Mouse (Mus musculus): ENCODE data around the gene Nt5dc2.

The Nt5dc2 gene

DNA sequence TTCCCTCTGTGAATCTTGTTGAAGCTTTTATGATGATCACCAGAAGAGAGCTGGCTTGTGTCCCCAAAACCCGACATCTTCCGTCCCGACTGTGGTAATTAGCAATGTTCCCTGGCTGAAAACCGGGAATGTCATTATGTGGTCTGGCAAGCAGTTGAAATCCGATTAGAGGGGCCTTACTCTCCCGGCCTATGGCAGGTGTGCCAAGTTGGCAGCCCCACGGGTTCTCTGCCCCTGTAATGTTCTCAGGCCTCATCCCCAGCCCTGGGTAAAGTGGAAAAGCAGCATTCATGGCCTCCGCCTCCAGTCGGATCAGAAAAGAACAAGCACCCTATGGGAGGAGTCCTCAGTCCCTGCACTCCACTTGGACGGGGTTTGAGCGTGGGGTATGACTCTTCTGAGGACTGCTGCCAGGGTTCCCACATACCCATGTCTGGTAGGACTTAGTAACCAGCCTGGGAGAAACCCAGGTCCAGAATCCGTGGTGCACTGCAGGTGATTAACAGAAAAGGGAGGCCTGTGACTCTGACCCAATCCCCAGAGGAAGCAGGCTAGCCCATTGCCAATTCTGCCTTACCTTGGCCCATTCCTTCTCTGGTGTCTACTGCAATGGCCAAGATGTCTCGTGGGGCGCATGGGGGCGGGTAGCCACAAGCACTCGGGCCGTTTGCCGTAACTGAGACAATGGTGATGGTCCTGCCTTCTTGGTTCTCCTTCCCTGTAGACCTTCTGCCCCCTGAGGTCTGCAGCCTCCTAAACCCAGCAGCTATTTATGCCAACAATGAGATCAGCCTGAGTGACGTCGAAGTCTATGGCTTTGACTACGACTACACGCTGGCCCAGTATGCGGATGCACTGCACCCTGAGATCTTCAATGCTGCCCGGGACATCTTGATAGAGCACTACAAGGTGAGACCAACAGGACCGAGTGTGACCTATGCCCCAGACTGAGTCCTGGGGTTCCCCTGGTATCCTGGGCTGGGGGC, 3.5 kb downstream of the Nt5dc2 start:
- no peak for DNase-seq (ENCODE audit: low spot score in 2 of 2)

DNA sequence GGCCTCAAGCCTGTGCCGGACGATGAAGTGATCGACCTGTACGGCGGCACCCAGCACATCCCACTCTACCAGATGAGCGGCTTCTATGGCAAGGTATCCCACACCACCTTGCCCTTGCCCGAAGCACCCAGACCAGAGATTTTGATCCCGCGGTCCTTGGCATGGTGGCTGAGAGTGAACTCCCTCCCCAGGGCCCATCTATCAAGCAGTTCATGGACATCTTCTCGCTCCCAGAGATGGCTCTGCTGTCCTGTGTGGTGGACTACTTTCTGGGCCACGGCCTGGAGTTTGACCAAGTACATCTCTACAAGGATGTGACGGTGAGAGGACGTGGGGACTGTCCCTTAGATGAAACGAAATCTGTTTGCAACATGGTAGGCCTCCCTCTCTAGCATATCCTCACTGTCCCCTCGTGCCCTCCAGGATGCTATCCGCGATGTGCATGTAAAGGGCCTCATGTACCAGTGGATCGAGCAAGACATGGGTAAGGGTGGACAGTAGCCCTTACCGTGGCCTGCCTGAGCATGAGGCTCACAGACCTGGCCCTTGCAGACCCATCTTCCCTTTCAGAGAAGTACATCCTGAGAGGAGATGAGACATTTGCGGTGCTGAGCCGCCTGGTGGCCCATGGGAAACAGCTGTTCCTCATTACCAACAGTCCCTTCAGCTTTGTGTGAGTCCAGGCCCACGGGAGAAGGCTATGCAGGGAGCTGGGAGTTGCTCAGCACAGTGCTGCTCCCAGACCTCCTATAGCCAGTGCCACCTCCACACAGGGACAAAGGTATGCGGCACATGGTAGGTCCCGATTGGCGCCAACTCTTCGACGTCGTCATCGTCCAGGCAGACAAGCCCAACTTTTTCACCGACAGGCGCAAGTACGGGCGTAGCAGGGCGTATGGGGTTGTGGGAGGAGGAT, 4.9 kb downstream of the Nt5dc2 start:
- no peak for DNase-seq (ENCODE audit: low spot score in 2 of 2)

DNA sequence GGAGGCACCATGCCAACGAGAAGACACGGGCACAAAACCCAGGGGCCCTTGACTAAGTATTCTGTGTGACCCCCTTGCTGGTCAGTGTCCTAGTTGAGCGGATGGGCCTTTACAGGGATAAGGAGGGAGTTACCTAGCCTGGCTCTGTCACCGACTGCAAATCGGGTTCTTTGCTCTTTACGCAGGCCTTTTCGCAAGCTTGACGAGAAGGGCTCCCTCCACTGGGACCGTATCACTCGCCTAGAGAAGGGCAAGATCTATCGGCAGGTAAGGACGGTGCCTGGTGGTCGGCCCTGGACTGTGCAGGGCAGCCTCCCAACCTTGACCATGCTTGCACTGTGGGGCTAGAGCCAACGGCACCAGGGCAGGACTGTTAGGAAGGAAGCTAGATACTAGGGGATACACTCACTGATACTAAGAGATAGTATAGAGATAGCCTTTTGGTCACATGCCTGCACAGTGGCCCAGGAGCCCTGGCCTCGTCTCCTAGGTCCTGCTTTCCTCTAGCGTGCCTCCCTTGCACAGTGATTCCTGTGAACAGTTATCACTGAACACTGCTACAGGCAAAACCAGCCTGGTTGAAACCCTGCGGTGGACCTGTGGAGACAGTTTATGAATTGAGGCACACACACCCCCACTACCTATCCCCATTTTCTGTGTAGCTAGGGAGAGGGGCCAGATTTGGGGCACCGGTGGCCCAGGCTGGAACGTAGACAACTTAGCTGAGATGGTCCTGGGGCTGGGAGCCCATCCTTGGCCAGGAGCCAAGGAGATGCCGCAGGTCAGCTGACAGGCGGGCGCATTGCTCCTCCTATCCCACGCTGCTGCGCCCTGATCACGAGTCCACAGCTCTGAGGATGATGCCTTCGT, 5.8 kb downstream of the Nt5dc2 start:
- DNase-seq (ENCODE audit: low spot score in 2 of 2): no peak

DNA sequence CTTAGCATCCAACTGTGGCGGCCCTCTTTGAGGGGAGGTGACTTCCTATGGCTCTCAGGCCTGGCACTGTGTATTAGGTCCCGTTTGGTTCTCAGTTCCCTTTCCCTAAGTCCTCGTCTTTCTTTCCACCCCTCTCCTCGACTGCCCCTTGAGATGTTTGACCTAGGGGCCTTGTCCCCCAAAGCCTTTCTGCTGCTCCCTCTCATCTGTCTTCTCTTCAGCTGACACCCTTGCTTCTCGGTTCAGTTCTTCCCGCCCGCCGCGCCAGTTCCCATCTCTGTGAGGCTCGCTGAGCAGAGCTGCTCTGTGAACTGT, 6.4 kb downstream of the Nt5dc2 start:
- no peak for DNase-seq (ENCODE audit: low spot score in 2 of 2)

DNA sequence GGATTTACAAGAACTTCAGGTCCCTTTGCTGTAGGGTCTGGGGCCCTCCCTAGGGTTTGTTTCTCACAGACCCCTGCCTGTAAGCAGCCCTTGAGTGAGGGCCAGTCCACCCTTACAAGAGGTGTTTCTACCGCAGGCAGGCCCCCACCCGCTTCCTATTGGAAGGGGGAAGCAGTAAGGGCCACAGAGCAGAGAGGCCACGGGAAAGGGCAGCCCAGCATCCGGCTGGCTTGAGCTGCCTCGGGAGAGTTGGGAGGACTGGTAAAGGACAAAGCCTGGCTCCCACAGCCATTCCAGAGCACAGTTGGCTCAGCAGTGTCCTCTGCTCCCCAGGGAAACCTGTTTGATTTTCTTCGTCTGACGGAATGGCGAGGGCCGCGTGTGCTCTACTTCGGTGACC, 6.9 kb downstream of the Nt5dc2 start:
- DNase-seq (ENCODE audit: low spot score in 2 of 2): no peak

DNA sequence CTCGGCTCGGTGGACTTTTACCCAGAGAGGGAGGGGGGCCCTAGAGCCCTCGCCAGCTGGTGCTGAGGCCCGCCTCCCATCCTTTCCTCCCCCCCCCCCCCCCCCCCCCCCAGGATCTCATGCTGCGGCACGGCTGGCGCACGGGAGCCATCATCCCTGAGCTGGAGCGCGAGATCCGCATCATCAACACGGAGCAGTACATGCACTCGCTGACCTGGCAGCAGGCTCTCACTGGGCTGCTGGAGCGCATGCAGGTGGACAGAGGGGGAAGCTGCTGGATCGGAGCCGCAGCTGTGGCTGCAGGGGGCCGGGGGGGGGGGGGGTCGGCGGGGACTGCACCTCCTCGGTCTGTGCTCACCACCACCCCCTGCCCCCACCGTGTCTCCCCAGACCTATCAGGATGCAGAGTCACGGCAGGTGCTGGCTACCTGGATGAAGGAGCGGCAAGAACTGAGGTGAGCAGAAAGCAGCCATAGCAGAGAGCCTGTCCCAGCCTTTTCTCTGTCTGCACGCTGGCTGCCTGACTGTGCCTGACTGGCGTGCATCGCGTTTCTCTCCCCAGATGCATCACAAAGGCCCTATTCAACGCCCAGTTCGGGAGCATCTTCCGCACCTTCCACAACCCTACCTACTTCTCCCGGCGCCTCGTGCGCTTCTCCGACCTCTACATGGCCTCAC, 7.5 kb downstream of the Nt5dc2 start:
- no peak for DNase-seq (ENCODE audit: low spot score in 2 of 2)

DNA sequence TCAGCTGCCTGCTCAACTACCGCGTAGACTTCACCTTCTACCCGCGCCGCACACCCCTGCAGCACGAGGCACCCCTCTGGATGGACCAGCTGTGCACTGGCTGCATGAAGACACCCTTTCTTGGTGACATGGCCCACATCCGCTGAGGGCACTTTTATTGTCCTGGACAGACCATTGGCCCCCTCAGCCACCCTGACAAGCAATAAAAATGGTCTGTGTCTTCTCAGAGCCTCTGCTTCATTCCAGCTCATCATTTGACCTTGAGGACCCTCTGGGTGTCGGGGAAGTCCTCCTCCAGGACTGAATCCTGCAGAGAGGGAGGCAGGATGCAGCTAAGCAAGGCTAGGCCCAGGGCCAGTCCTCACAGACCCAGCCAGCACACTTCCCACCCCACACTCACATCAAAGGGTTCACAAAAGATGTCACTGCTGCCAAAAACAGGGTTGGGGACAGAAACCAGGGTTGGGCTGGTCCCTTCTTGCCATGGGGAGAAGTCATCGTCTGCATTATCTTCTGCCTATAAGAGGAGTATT, 8.1 kb downstream of the Nt5dc2 start:
- no peak for DNase-seq (ENCODE audit: low spot score in 2 of 2)

DNA sequence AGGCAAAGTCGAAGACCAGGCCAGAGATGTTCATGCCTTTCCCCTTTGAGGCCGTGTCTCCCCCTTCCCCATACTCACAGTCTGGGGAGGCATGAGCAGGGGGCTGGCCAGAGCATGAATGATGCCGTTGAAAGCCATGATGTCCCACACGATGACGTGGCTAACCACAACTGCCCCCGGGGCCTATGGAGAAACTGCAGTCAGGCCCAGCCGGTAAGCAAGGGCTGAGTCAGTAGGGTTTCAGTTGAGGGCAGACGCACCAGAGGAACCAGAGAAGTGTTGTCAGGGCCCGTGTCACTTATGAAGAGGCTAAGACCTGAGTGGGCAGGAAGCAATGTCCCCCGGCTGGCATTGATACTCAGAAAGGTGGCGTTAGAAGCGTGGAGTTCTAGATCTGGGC, 8.8 kb downstream of the Nt5dc2 start:
- DNase-seq (ENCODE audit: low spot score in 2 of 2): no peak

DNA sequence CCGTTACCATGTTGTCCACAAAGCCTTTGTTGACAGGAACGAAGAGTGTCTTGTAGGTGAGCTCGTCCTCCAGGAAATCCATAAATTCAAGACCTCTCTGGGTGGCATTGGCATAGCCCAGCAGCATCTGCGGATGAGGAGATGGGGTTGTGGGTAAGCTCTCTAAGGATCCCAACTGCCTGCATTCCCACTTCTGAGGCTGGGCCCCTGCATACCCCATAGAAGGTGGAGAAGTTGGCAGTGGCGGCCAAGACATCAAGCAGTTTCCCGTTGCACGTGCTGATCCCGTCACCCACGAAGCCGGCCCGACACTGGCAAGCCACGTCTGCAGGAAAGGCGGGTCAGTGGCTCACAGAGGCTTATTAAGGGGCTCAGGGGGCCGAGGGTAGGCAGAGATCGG, 9.3 kb downstream of the Nt5dc2 start:
- DNase-seq (ENCODE audit: low spot score in 2 of 2): no peak

DNA sequence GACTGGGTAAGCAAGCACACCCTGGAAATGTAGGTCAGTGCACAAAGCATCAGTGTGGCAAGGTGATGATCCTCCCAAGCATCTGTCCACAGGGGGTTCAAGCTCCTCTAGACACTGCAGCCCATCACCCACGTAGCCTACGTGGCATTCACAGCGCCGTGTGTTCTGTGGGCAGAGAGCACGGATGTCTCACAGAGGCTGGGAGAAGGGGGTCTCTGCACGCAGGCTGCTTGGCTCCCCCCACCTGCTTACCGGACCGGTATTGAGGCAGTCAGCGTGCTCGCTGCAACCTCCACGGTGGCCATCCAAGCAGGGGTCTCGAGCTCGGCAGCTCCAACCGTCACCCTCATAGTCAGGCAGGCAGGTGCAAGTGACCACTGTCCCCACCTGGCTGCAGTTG, 10.2 kb downstream of the Nt5dc2 start:
- DNase-seq (ENCODE audit: low spot score in 2 of 2): no peak

DNA sequence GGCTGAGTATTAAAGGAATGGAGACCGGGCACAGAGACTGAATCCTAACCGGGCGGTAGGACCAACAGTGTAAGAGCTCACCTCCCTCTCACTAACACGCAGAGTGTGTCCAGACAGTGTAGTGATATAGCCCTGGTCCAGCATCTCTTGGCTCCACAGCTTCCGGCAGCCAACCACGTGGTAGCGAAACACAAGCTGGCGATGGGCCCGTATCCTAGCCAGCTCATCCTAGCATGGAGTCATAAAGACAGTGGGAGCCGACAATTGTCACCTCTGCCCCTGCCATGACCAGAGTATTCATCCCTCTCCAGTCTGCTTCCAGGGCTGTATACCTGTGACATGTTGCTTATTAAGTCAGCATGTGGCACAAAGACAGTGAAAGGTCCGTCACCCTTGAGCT, 14.8 kb downstream of the Nt5dc2 start:
- no peak for DNase-seq (ENCODE audit: low spot score in 2 of 2)

DNA sequence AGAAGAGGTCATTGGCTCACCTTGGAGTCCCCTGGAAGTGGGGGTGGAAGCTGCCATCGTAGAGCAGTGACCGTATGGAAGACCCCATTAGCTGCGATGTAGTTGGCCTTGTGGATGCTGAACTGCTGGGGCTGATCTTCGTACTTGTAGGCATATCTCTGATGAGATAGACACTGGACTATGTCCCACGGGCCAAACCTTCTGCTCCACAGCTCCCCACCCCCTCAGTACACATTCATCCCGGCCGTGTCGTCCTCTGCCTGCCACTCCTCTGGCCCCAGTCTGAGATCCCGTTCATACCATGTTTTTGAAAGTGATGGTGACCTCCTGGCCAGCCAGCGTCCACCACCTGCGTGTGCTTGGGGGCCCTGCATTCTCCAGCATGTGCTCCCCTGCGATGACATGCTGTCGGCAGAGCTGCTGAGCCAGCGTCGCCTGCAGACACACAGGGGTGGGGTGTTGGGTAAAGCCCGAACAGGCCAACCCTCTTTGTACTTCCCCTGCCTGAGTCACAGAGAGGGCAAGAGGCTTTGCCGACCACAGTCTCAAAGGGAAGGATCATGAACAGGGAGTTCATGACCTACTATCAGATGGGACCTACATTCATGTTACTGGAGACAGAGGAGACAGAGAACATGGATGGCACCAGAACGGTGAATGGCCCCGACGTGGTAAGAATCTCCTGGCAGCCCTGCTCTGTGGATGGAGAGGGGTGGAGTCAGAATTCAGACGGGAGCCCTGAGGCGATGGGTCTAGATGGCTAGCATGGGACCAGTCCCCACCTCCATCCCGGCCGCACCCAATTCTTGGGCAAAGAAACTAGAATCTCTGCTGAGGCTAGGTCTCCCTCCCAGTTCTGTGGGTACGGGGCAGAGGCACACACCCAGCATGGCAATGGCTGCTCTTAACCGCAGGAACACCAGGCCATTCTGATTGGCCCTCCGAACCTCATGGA, 29.6 kb downstream of the Nt5dc2 start:
- DNase-seq (ENCODE audit: low spot score in 2 of 2): no peak

DNA sequence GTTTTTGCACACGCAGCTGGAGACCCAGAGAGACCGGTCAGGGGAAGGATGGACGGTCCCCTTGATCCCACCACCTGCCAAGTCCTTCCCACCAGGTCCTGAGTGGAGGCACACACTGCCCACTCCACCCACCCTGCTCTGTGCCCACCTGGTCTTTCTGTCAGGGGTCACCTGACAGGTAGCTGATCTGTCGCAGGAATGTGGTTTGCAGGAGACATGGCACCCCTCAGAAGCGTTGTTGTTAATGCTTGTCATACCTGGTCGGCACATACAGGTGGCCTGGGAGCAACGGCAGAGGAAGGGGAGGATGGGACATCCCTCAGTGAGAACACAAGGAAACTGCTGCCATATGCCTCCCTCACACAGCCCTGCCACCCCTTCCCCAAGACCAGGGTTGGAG, 30.3 kb downstream of the Nt5dc2 start:
- no peak for DNase-seq (ENCODE audit: low spot score in 2 of 2)

DNA sequence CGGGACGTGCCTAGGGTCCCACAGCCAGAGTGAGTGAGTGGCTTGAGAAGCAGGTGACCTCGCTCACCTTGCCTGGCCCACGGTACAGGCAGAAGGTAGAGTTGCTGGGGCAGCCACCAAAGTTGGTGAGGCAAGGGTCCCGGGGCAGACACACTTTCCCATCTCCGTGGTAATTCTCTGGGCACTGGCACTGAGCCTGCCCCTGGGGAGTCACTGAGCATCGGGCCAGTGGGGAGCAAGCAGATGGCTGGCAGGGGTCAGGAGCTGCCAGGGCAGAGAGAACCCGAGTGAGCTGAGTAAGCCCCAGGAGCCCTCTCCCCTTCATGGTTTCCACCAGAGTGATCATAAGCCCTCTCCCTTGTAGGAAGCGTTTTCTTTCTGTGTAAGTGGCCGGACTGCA, 30.8 kb downstream of the Nt5dc2 start:
- no peak for DNase-seq (ENCODE audit: low spot score in 2 of 2)

DNA sequence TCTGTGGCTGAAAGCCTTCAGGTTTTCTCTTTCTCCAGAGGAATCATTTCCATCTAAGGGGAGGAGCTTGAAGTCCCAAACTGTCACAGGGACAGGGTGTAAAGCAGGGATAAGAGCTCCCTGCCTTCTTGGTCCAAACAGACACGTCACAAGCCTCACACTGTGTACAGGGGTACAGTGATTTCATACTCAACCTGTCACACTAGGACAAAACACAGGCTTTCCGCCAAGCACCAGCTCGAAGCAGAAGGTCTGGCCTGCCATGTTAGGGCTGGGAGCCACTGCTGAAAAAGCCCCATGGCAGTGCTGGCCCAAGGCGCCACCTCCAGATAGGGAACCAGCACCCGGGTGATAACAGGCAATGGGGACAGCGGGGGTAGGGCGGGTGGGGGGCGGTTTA, 33.2 kb downstream of the Nt5dc2 start:
- DNase-seq (ENCODE audit: low spot score in 2 of 2): no peak

DNA sequence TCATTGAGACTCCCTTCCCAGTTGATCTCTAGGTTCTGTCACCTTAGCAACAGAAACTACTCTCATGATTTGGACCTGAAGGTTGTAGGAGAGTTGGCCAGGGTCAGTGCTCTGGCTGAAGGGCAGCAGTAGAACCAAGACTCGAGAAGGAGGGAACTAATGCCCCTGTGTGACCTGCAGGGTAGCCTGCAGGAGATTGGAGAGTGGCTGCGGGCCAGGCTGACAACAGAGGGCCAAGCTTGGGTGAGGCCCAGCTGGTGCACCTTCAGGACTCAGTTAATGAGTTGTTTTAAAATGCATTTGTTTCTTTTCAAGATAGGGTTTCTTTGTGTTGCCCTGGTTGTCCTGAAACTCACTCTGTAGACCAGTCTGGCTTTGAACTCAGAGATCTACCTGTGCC, 34.2 kb downstream of the Nt5dc2 start:
- DNase-seq (ENCODE audit: low spot score in 2 of 2): no peak

DNA sequence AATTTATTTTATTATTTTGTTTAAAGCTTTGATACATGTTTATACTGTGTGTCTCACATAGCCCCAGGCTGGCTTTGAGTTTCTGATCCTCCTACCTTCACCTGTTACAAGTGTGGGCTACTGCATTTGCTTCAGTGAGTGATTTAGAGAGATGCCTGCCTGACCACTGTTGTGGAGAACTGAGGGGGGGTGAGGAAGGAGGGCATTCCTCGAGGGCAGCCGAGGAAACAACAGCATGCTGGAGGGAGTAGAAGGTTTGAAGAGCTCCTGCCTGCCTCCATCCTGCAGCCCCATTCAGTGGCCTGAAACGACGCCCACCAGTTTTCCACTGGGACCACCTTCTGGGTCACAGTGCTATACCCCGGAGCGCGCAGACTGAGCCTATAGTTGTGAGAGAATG, 34.6 kb downstream of the Nt5dc2 start:
- no peak for DNase-seq (ENCODE audit: low spot score in 2 of 2)

DNA sequence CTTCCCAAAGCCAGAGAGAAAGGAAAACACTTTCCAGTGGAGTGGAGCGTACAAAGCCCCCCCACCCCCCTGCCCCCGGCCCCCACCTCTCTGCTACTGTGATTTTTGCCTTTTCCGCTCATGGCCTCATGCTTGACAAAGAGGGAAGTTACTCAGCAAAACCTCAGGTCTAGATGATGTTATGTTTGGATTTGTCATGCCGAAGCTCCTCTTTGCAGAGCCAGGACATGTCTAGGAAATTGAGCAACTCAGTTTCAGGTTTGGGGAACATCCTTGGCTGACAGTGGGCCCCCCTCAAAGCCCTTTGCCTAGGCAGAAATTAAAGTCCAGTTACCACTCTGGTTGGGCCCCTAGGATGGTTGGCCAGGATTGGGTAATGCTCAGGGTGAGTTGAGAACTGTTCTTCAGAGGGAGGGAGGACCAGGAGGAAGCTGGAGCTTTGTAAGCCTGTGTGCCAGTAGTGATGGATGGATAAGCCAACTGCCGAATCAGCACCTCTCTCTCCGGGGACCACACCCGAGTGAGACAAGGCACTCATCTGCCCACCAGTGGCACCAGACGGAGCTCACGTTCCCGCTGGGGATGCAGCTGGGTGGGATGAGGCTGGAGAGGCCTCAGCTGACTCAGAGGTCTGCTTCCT, 35.3 kb downstream of the Nt5dc2 start:
- DNase-seq (ENCODE audit: low spot score in 2 of 2): no peak

DNA sequence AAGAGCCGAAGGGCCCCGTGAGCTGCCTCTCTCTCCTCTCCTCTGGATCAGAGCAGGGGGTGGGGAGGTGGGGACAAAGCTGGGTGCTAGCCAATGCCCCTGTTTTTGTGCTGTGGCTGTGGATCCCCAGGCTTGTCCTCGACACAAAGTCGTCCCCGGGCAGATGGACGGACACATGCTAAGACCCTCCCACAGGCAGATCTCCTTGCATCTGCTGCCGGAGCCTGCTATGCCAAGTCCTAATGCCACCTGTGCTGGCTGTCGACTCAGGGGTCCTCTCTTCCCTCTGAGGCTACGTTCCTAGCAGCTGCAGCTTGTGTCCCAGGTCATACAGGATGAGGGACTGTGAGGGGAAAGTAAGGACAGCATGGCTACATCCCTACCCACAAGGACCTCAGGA, 36.0 kb downstream of the Nt5dc2 start:
- no peak for DNase-seq (ENCODE audit: low spot score in 2 of 2)
